Mouse (Mus musculus) CD4-positive naive resting alpha-beta T cell, adult 76 days (primary cell): ENCODE results near the gene Zkscan8. TPM values are rescaled to one million over a fixed set of nuclear protein-coding genes. Genes with fewer than 3 reads are reported as not detected.

ENCODE experiments used
- total RNA-seq: library from RNA; stranded (reverse); gene quantifications from one replicate; pipeline ENCODE4 v1.2.4, GENCODE M21; 2023

Gene Zkscan8
- 8.9 TPM for total RNA-seq

DNA sequence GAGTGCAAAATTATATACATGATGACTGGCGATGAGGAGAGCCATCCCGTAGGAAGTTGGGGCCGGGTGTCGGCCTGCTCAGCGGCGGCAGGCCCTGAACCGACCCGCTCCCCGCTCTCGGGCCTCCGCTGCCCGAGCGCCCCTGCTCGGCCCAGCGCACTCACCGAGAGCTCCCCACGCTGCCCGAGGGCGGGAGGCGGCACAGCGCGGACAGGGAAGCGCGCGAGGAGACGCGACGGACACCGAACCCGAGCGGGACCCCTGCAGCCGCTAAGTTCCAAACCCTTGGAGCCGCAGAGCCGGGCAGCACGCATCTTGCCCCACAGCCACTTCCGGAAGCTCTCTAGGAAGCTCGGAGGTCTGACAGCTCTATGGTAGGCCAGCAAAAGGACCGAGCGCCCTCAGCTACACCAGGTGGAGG lies at the start of gene Zkscan8:
Gene Zkscan8 (minus strand): TSS at position 340 of the 421 bp plus-strand sequence.

GRCm38 (mm10) chr13:21559793-21560192 lies 28.9 kb upstream of the Zkscan8 start, which contains the start of gene Olfr1535:
Gene Olfr1535, minus strand, starts transcription at chr13:21559893.

DNA sequence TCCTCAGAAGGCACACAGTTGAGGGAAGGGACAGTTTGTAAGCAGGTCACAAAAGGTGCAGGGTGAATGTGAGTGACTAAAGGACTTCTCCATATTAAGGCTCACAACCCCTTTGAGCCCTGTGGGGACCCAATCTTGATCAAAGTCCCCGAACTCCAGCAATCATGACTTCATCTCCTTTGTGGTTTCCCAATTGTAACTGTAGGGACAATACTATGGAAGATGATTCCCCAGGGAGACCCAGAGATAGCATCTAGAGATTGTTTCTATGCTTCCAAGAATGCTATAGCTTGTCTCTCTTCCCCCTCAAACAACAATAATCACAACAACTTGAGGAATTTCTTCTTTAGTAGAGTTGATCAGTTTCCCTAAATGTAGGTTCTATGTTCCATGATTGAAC lies 11.8 kb upstream of the Zkscan8 start, which contains the start of gene Olfr1366:
Gene Olfr1366 (minus strand): TSS at position 101 of the 400 bp plus-strand sequence.

GRCm38 (mm10) chr13:21501182-21501581 lies 29.7 kb downstream of the Zkscan8 start, which contains the start of gene Gm11273:
Gene Gm11273, minus strand, starts transcription at chr13:21501418.

DNA sequence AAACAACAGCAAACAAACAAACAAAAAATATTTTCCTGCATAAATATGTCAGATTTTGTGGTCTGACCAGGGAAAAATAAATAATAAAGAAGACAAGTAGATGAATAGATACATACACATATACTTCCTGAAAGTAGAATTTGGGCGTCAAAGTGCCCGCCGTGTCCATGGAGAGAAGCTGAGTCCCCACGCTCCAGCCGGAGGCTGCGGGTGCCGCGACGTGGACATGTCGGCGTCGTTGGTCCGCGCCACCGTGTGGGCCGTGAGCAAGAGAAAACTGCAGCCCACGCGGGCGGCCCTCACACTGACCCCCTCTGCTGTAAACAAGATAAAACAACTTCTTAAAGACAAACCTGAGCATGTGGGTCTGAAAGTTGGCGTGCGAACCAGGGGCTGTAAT lies 35.8 kb downstream of the Zkscan8 start, which contains the start of gene AK157302:
Gene AK157302 (plus strand): TSS at position 144 of the 400 bp plus-strand sequence.

DNA sequence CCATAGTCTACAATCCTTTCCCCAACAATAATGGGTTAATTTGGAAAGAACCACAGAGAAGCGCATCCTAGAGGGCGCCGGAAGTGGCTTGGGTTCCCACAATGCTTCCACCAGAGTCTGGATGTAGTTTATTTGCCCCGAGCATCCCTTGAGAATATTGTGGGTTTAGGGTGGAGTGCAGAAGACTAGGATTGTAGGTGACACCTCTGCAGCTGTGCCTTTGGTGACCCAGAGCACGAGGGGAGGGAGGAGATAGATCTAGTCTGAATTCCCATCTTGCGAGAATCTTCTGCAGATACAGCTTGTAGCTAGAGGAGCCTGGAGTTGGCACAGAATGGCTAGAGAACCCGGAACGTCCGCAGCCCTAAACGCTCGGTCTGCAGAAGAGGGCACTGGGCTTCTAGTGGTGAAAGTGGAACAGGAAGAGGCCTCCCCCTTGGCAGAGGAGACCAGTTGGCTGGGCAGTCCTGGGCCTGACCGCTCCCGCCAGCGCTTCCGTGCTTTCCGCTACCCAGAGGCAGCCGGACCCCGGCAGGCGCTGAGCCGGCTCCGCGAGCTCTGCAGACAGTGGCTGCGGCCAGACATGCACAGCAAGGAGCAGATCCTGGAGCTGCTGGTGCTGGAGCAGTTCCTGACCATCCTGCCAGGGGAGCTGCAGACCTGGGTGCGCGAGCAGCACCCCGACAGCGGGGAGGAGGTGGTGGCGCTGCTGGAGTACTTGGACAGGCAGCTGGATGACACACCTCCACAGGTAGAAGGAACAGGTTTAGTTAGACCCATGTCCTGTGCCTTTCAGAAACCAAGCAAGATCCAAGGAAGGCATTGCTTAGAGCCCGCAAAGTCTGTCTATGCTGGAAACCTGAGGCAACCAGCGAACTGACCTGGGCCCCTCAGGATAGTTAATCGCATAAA lies 51.9 kb downstream of the Zkscan8 start, which contains the start of the genes Zkscan4 and Gm10065:
Gene Zkscan4 (plus strand): TSS at position 149 of the 912 bp plus-strand sequence.
Gene Gm10065 (minus strand): TSS at position 683 of the 912 bp plus-strand sequence.

GRCm38 (mm10) chr13:21468061-21469019 lies 62.6 kb downstream of the Zkscan8 start, which contains the start of gene Nkapl:
Gene Nkapl, minus strand, starts transcription at chr13:21468509.

Other genes starting within 250 kb of the Zkscan8 start
- not detected for gene Gpx5, start 238.4 kb downstream of the Zkscan8 start, total RNA-seq
- not detected for gene Gpx6, start 219.0 kb downstream of the Zkscan8 start, total RNA-seq
- gene Olfr1367, start 184.2 kb downstream of the Zkscan8 start, total RNA-seq, result not detected
- gene Zscan12, start 168.3 kb downstream of the Zkscan8 start, total RNA-seq, result 5.4 TPM
- 47.9 TPM for gene Zkscan3, start 128.4 kb downstream of the Zkscan8 start, total RNA-seq
- gene Pgbd1, start 90.1 kb downstream of the Zkscan8 start, total RNA-seq, result 0.38 TPM
- 48.0 TPM for gene Zscan26, start 77.4 kb downstream of the Zkscan8 start, total RNA-seq
- not detected for gene Nkapl, start 62.6 kb downstream of the Zkscan8 start, total RNA-seq
- gene Zkscan4, start 52.2 kb downstream of the Zkscan8 start, total RNA-seq, result not detected
- not detected for gene Gm10065, start 51.7 kb downstream of the Zkscan8 start, total RNA-seq
- gene AK157302, start 35.9 kb downstream of the Zkscan8 start, total RNA-seq, result 3.8 TPM
- gene Gm11273, start 29.7 kb downstream of the Zkscan8 start, total RNA-seq, result 15.9 TPM
- gene Olfr1366, start 11.7 kb upstream of the Zkscan8 start, total RNA-seq, result not detected
- not detected for gene Olfr1535, start 28.8 kb upstream of the Zkscan8 start, total RNA-seq
- gene Olfr1364, start 50.6 kb upstream of the Zkscan8 start, total RNA-seq, result not detected
- gene Olfr1362, start 82.9 kb upstream of the Zkscan8 start, total RNA-seq, result not detected
- gene Olfr11, start 111.4 kb upstream of the Zkscan8 start, total RNA-seq, result not detected
- not detected for gene Olfr1361, start 132.3 kb upstream of the Zkscan8 start, total RNA-seq
- gene Olfr1360, start 146.3 kb upstream of the Zkscan8 start, total RNA-seq, result not detected
- gene Olfr1359, start 167.0 kb upstream of the Zkscan8 start, total RNA-seq, result not detected
- 38.5 TPM for gene Hist1h2bl, start 185.0 kb upstream of the Zkscan8 start, total RNA-seq
- gene Hist1h2ai, start 185.3 kb upstream of the Zkscan8 start, total RNA-seq, result 23.2 TPM
- 51.3 TPM for gene Hist1h3h, start 186.5 kb upstream of the Zkscan8 start, total RNA-seq
- gene Hist1h2bm, start 190.9 kb upstream of the Zkscan8 start, total RNA-seq, result 9.1 TPM
- 8.5 TPM for gene Hist1h4j, start 203.9 kb upstream of the Zkscan8 start, total RNA-seq
- 192 TPM for gene Hist1h4k, start 219.4 kb upstream of the Zkscan8 start, total RNA-seq
- 29.1 TPM for gene Hist1h2ak, start 222.7 kb upstream of the Zkscan8 start, total RNA-seq
- gene Hist1h2bn, start 223.0 kb upstream of the Zkscan8 start, total RNA-seq, result 72.0 TPM
- 15.4 TPM for gene Hist1h1b, start 249.5 kb upstream of the Zkscan8 start, total RNA-seq